Mouse (Mus musculus) left cerebral cortex, postnatal 36 days (tissue): Measurements from ENCODE around the gene Abtb2. TPM values are rescaled to one million over a fixed set of nuclear protein-coding genes. Genes with fewer than 3 reads are reported as not detected.

Experiments
- DNase-seq, 2 experiments: peaks; one replicate each; pipeline ENCODE4 v3.0.0; 2021 to 2022; ENCODE audit warnings: low spot score in 2 of 2, mixed read lengths in 1 of 2
- intact Hi-C: fragments of 180-260 bp; cut with DNase I; formaldehyde crosslinking; loops from one replicate; pipeline ENCODE4 v1.15.1; 2025
- total RNA-seq, 2 experiments: library from RNA; stranded (reverse); gene quantifications; 2 replicates each; pipeline ENCODE4 v1.2.3; 2021

The Abtb2 gene
- total RNA-seq, 2 experiments from 2014 or later: 9.0 to 11.0 TPM

GRCm38 (mm10) chr2:103680364-103681110 is 114.4 kb downstream of the Abtb2 start:
- intact Hi-C loops: no loop called here
- no peak for DNase-seq

- no peak for DNase-seq
- intact Hi-C loops: no loop called here
These were observed 115.0 kb downstream of the Abtb2 start for GRCm38 (mm10) chr2:103681149-103681548.

GRCm38 (mm10) chr2:103682261-103682722 is 116.2 kb downstream of the Abtb2 start:
- intact Hi-C loops: no loop called here
- no peak for DNase-seq

- DNase-seq: no peak
- intact Hi-C loops: no loop called here
These were observed 116.9 kb downstream of the Abtb2 start for GRCm38 (mm10) chr2:103682927-103683442.

GRCm38 (mm10) chr2:103684431-103684830 is 118.3 kb downstream of the Abtb2 start:
- no peak for DNase-seq
- intact Hi-C loops: no loop called here

- intact Hi-C loops: no loop called here
- DNase-seq: no peak
These were observed 118.9 kb downstream of the Abtb2 start for GRCm38 (mm10) chr2:103684926-103685577.

GRCm38 (mm10) chr2:103685581-103685980 is 119.5 kb downstream of the Abtb2 start:
- no peak for DNase-seq
- intact Hi-C loops: no loop called here

- no peak for DNase-seq
- intact Hi-C loops: no loop called here
These were observed 121.0 kb downstream of the Abtb2 start for GRCm38 (mm10) chr2:103687143-103687542.

GRCm38 (mm10) chr2:103687888-103688287 is 121.8 kb downstream of the Abtb2 start:
- intact Hi-C loops: no loop called here
- no peak for DNase-seq

- DNase-seq: peak in 1 of 2 experiments; percentile 25
- intact Hi-C loops: no loop called here
These were observed 124.3 kb downstream of the Abtb2 start for GRCm38 (mm10) chr2:103690425-103690824.

GRCm38 (mm10) chr2:103690828-103691227 is 124.7 kb downstream of the Abtb2 start:
- intact Hi-C loops: no loop called here
- DNase-seq: no peak

- intact Hi-C loops: no loop called here
- no peak for DNase-seq
These were observed 125.2 kb downstream of the Abtb2 start for GRCm38 (mm10) chr2:103691278-103691677.

- intact Hi-C loops: no loop called here
- no peak for DNase-seq
These were observed 126.7 kb downstream of the Abtb2 start for GRCm38 (mm10) chr2:103692810-103693209.

GRCm38 (mm10) chr2:103694777-103695563 is 128.9 kb downstream of the Abtb2 start:
- DNase-seq: no peak
- intact Hi-C loops: no loop called here

GRCm38 (mm10) chr2:103696177-103696576 is 130.1 kb downstream of the Abtb2 start:
- no peak for DNase-seq
- intact Hi-C loops: no loop called here

- intact Hi-C loops: no loop called here
- no peak for DNase-seq
These were observed 134.4 kb downstream of the Abtb2 start for GRCm38 (mm10) chr2:103700514-103700913.

GRCm38 (mm10) chr2:103703336-103703735 is 137.2 kb downstream of the Abtb2 start:
- no peak for DNase-seq
- intact Hi-C loops: no loop called here

GRCm38 (mm10) chr2:103703865-103704264 is 137.8 kb downstream of the Abtb2 start:
- no peak for DNase-seq
- intact Hi-C loops: no loop called here

- DNase-seq: no peak
- intact Hi-C loops: no loop called here
These were observed 139.7 kb downstream of the Abtb2 start for GRCm38 (mm10) chr2:103705826-103706225.

GRCm38 (mm10) chr2:103706226-103706625 is 140.1 kb downstream of the Abtb2 start:
- intact Hi-C loops: no loop called here
- peak; percentile 52 to 61 for DNase-seq
